Comparison of ENCODE assay signal across 8 mouse cellular contexts in the genomic region with DNA sequence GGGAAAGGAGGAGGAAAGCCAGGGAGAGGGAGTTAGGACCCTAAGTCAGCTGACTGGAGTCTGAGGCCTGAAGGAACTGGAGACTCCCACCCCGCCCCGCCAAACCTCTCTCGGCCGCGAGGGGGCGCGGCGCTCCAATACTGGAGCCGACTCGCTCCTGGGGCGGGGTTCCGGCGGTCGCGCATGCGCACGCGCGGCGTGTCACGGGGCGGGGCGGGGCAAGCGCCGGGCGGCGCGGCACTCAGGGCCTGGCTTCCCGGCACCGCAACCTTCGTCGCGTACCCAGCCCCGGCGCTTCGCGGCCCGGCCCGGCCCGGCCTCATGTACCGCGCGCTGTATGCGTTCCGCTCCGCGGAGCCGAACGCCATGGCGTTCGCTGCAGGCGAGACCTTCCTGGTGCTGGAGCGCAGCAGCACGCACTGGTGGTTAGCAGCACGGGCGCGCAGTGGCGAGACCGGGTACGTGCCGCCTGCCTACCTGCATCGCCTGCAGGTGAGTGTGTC. TPM values are rescaled to one million over a fixed set of nuclear protein-coding genes. Genes with fewer than 3 reads are reported as not detected.
DNase-seq lines count a peak whose midpoint lies in the region; ATAC-seq and TF ChIP-seq lines count a peak whose summit lies in the region.

Nckipsd (plus strand) TSS at position 206 of the 503 bp plus-strand sequence.

- DNase-seq in heart, postnatal 0 days (ENCODE audit: low spot score) = peak; percentile 73
- peak; percentile 93 to 98 for DNase-seq in kidney, postnatal 36 days
- peak; percentile 80 to 85 (median 80) for DNase-seq in liver, embryonic 14.5 days (ENCODE audit: low read depth in 3 of 3, low spot score in 3 of 3)
- peak; percentile 97 for DNase-seq in neural tube, embryonic 10.5 days (ENCODE audit: extremely low spot score, low spot score)

- H3K4me3 ChIP-seq in E14TG2a.4 (replicated peaks; ENCODE audit: low read length) = peak within 1 kb of the TSS; percentile 90
- peak within 1 kb of the TSS; percentile 74 for H3K4me3 ChIP-seq in forebrain, embryonic 13.5 days
- H3K4me3 ChIP-seq in heart, postnatal 0 days (ENCODE audit: low read depth, low read length) = peak within 1 kb of the TSS; percentile 74
- H3K4me3 ChIP-seq in liver, embryonic 14.5 days (ENCODE audit: insufficient read depth in 1 of 2, low read depth in 2 of 2, low read length in 2 of 2) = peak within 1 kb of the TSS; percentile 65 to 85
- H3K4me3 ChIP-seq in stomach, embryonic 15.5 days (replicated peaks) = peak within 1 kb of the TSS; percentile 78

- no peaks in the 10 kb centered on the region for H3K27me3 ChIP-seq in E14TG2a.4 (ENCODE audit: insufficient read depth, low read length)
- H3K27me3 ChIP-seq in forebrain, embryonic 13.5 days = no peaks in the 10 kb centered on the region
- no peaks in the 10 kb centered on the region for H3K27me3 ChIP-seq in heart, postnatal 0 days (ENCODE audit: control insufficient read depth, insufficient read depth, low read length)
- no peaks in the 10 kb centered on the region for H3K27me3 ChIP-seq in liver, embryonic 14.5 days (ENCODE audit: control insufficient read depth, insufficient read depth, low read length)
- no peaks in the 10 kb centered on the region for H3K27me3 ChIP-seq in stomach, embryonic 15.5 days (replicated peaks)

- H3K4me2 ChIP-seq in forebrain, embryonic 13.5 days = peak within 1 kb of the TSS; percentile 93
- H3K4me2 ChIP-seq in heart, postnatal 0 days (ENCODE audit: low read depth, low read length) = peak within 1 kb of the TSS; percentile 85
- H3K4me2 ChIP-seq in liver, embryonic 14.5 days (ENCODE audit: low read depth) = peak within 1 kb of the TSS; percentile 100
- H3K4me2 ChIP-seq in stomach, embryonic 15.5 days = peak within 1 kb of the TSS; percentile 93

- no peaks in the 10 kb centered on the region for H3K9me3 ChIP-seq in E14TG2a.4 (ENCODE audit: low read length)
- no peaks in the 10 kb centered on the region for H3K9me3 ChIP-seq in forebrain, embryonic 13.5 days (replicated peaks)
- H3K9me3 ChIP-seq in heart, postnatal 0 days (replicated peaks; ENCODE audit: control insufficient read depth, low read length) = no peaks in the 10 kb centered on the region
- H3K9me3 ChIP-seq in liver, embryonic 14.5 days (ENCODE audit: control insufficient read depth, low read length) = no peaks in the 10 kb centered on the region
- H3K9me3 ChIP-seq in stomach, embryonic 15.5 days = no peaks in the 10 kb centered on the region

- peak within 1 kb of the TSS; percentile 41 for H3K27ac ChIP-seq in forebrain, embryonic 13.5 days
- peak within 1 kb of the TSS; percentile 56 for H3K27ac ChIP-seq in heart, postnatal 0 days (ENCODE audit: low read depth)
- peak within 1 kb of the TSS; percentile 94 for H3K27ac ChIP-seq in liver, embryonic 14.5 days
- 0 out of 2 replicates have a peak within 1 kb of the TSS, but pooled peaks have one; percentile 35 for H3K27ac ChIP-seq in stomach, embryonic 15.5 days

- peak; percentile 33 for TF ChIP-seq CTCF in E14TG2a.4 (conservative IDR thresholded peaks at IDR 0.05; ENCODE audit: low read length)
- TF ChIP-seq CTCF in heart, postnatal 0 days (IDR thresholded peaks at IDR 0.05; ENCODE audit: low read depth) = peak; percentile 84
- peak; percentile 86 for TF ChIP-seq CTCF in liver, embryonic 14.5 days (IDR thresholded peaks at IDR 0.05; ENCODE audit: low read depth)

- peaks cover 66% of the 10 kb centered on the region for H3K36me3 ChIP-seq in E14TG2a.4 (ENCODE audit: insufficient read depth, low read length)
- peaks cover 72% of the 10 kb centered on the region for H3K36me3 ChIP-seq in forebrain, embryonic 13.5 days (ENCODE audit: poor library complexity, severe bottlenecking)
- peaks cover 59% of the 10 kb centered on the region for H3K36me3 ChIP-seq in heart, postnatal 0 days (replicated peaks; ENCODE audit: control insufficient read depth, insufficient read depth, low read length)
- peaks cover 33% of the 10 kb centered on the region for H3K36me3 ChIP-seq in liver, embryonic 14.5 days (replicated peaks; ENCODE audit: control insufficient read depth, insufficient read depth, low read depth)
- peaks cover 39% of the 10 kb centered on the region for H3K36me3 ChIP-seq in stomach, embryonic 15.5 days

- peak within 1 kb of the TSS; percentile 91 for H3K9ac ChIP-seq in forebrain, embryonic 13.5 days
- peak within 1 kb of the TSS; percentile 70 for H3K9ac ChIP-seq in heart, postnatal 0 days (replicated peaks; ENCODE audit: low read depth, low read length)
- H3K9ac ChIP-seq in liver, embryonic 14.5 days (replicated peaks) = peak within 1 kb of the TSS; percentile 82
- H3K9ac ChIP-seq in stomach, embryonic 15.5 days = peak within 1 kb of the TSS; percentile 80

- WGBS in forebrain, embryonic 13.5 days = under 1% methylated on average over 30 of the region's 62 CpGs
- WGBS in heart, postnatal 0 days = under 1% methylated on average over 55 of the region's 62 CpGs
- under 1% methylated on average over 62 of the region's 62 CpGs for WGBS in liver, embryonic 14.5 days (ENCODE audit: insufficient replicate concordance)
- under 1% methylated on average over 62 of the region's 62 CpGs for WGBS in stomach, embryonic 15.5 days

- ATAC-seq in cerebellum, adult (ENCODE audit: insufficient number of reproducible peaks, low FRiP score, low TSS enrichment) = peak; percentile 74
- ATAC-seq in forebrain, embryonic 13.5 days = peak; percentile 82
- ATAC-seq in heart, postnatal 0 days (ENCODE audit: insufficient read depth, low read depth) = peak; percentile 87
- peak; percentile 83 for ATAC-seq in liver, embryonic 14.5 days (ENCODE audit: insufficient read depth)
- ATAC-seq in stomach, embryonic 15.5 days (ENCODE audit: insufficient read depth, low FRiP score, low read depth) = peak; percentile 87

- TF ChIP-seq EP300 in heart, postnatal 0 days (IDR thresholded peaks at IDR 0.05; ENCODE audit: low read depth) = no peak
- no peak for TF ChIP-seq EP300 in liver, embryonic 14.5 days (IDR thresholded peaks at IDR 0.05; ENCODE audit: low read depth)

- H3K4me1 ChIP-seq in E14TG2a.4 (replicated peaks; ENCODE audit: low read depth, low read length) = peaks cover 64% of the 10 kb centered on the region
- H3K4me1 ChIP-seq in forebrain, embryonic 13.5 days = peaks cover 15% of the 10 kb centered on the region
- H3K4me1 ChIP-seq in heart, postnatal 0 days (ENCODE audit: control insufficient read depth, insufficient read depth) = peaks cover 26% of the 10 kb centered on the region
- peaks cover 33 to 40% of the 10 kb centered on the region in 2 experiments for H3K4me1 ChIP-seq in liver, embryonic 14.5 days (replicated peaks; ENCODE audit: control insufficient read depth in 2 of 2, insufficient read depth in 2 of 2, low read length in 1 of 2)
- peaks cover 23% of the 10 kb centered on the region for H3K4me1 ChIP-seq in stomach, embryonic 15.5 days

RNA-seq across cellular contexts. Expression of gene Nckipsd, which starts in this region (rescaled TPM):
- polyA plus RNA-seq in forebrain, embryonic 13.5 days (2015; fragmentation: Nextera tagmentation; extraction: Ambion mirVana) = 15.2 and 17.6 TPM in 2 replicates
- 12.0 and 13.7 TPM in 2 replicates for total RNA-seq in heart, postnatal 0 days (2014; rRNA removed; ENCODE audit: low replicate concordance)
- polyA plus RNA-seq in heart, postnatal 0 days (2015; fragmentation: Nextera tagmentation; extraction: Ambion mirVana) = 8.8 and 10.0 TPM in 2 replicates
- 3.4 and 4.0 TPM in 2 replicates for polyA plus RNA-seq in liver, embryonic 14.5 days (2012; rRNA removed)
- polyA plus RNA-seq in liver, embryonic 14.5 days (2014; fragmentation: Nextera tagmentation; extraction: Ambion mirVana) = 3.2 TPM in 2 replicates
- 10.5 and 13.0 TPM in 2 replicates for polyA plus RNA-seq in stomach, embryonic 15.5 days (2015; fragmentation: Nextera tagmentation; extraction: Ambion mirVana)

Comparison
In these comparisons a context has a peak if more than half of its experiments do, and no peak if none do; other contexts are left out.
1. Peak in every context shown above with its lines: DNase-seq, ATAC-seq, H3K4me3 ChIP-seq and H3K27ac ChIP-seq.
2. CTCF ChIP-seq: peak in every context shown above with its lines; median percentile 86 in liver, embryonic 14.5 days; 84 in heart, postnatal 0 days; 33 in E14TG2a.4.
3. H3K27ac ChIP-seq: peak in every context shown above with its lines; median percentile 94 in liver, embryonic 14.5 days; 56 in heart, postnatal 0 days; 41 in forebrain, embryonic 13.5 days; 35 in stomach, embryonic 15.5 days.